Mouse (Mus musculus) kidney, postnatal 36 days (tissue): Measurements from ENCODE around the gene Slc16a5.

Experiments used
- DNase-seq, 2 experiments: peaks; one replicate each; pipeline ENCODE4 v3.0.0; 2021 to 2022; ENCODE audit warnings: mixed read lengths in 2 of 2

Slc16a5 gene

GRCm38 (mm10) chr11:115519581-115519980 lies 57.3 kb downstream of the Slc16a5 start:
- DNase-seq: no peak

DNA sequence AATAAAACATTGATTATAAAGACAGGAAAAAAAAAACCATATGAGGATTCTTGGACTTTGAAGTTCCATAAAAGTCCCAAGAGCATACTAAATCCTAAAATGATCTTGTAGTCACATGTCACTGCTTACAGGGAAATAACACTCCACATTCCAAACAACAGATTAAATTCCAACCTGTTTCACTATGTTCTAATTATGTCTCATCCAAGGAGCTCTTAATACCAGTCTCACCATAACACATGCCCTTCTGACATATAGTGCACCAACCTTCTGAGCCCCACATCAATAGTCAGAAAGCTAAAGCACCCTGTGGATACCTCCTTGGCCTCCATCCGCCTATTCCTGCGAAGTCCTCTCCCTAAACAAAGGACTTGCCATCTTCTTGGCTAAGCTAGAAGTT lies 57.9 kb downstream of the Slc16a5 start:
- DNase-seq: no peak

DNA sequence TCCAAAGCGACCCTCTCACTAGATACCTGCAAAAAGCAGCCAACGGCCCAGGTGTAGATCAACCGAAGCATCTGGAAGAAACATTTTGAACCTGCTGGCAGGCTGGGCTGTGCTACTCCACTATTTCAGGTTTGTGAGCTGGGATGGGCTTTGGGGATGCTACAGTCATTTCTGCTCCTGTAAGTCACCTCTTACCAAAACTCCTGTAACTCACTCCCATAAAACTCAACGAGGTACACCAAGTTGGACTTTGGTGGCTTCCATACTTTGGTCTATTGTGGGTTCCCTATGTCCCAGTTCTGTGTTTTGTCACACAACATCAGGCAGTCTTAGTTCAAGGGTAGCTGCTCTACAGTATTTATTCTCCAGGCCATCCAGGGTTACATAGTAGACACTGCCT lies 58.8 kb downstream of the Slc16a5 start:
- DNase-seq: no peak

- DNase-seq: no peak
Observed at GRCm38 (mm10) chr11:115522238-115522637, 60.0 kb downstream of the Slc16a5 start.

GRCm38 (mm10) chr11:115522703-115523102 lies 60.4 kb downstream of the Slc16a5 start:
- no peak for DNase-seq
